Mouse (Mus musculus): ENCODE data around the gene Bhlhe23. TPM values are rescaled to one million over a fixed set of nuclear protein-coding genes. Genes with fewer than 3 reads are reported as not detected.

The Bhlhe23 gene
- polyA plus RNA-seq, 1 experiment from 2014 or later = 0.08 TPM

- no peaks in the 10 kb centered on the region for H3K36me3 ChIP-seq
- no peak overlapping the region for H3K27ac ChIP-seq
- no peak overlapping the region for H3K4me3 ChIP-seq (replicated peaks)
- no peaks in the 10 kb centered on the region for H3K9me3 ChIP-seq
- no peak overlapping the region for H3K4me2 ChIP-seq
- no peak overlapping the region for H3K9ac ChIP-seq
- H3K27me3 ChIP-seq (replicated peaks) = no peaks in the 10 kb centered on the region
- H3K4me1 ChIP-seq = no peaks in the 10 kb centered on the region
- no peak for ATAC-seq (ENCODE audit: insufficient read depth, low FRiP score, low read depth)
- WGBS = 80% methylated on average over 11 of the region's 11 CpGs
Observed at GRCm38 (mm10) chr2:180764986-180765385, 11.7 kb downstream of the Bhlhe23 start.

GRCm38 (mm10) chr2:180758513-180759263 lies 18.0 kb downstream of the Bhlhe23 start:
- H3K9ac ChIP-seq = no peak overlapping the region
- H3K4me1 ChIP-seq = no peaks in the 10 kb centered on the region
- H3K9me3 ChIP-seq = no peaks in the 10 kb centered on the region
- H3K36me3 ChIP-seq = no peaks in the 10 kb centered on the region
- H3K4me3 ChIP-seq (replicated peaks) = no peak overlapping the region
- ATAC-seq (ENCODE audit: insufficient read depth, low FRiP score, low read depth) = no peak
- 49% methylated on average over 15 of the region's 15 CpGs for WGBS
- H3K27ac ChIP-seq = no peak overlapping the region
- peaks cover 2% of the 10 kb centered on the region; the same call in 1 of the 2 replicates for H3K27me3 ChIP-seq (replicated peaks)
- H3K4me2 ChIP-seq = no peak overlapping the region

GRCm38 (mm10) chr2:180756786-180757185 lies 19.9 kb downstream of the Bhlhe23 start:
- Histone ChIP-seq H3K9ac (no peak overlapping the region), H3K9me3 (no peaks in the 10 kb centered on the region), H3K4me2 (no peak overlapping the region), H3K4me1 (no peaks in the 10 kb centered on the region), H3K27me3 (replicated peaks) (peaks cover 2% of the 10 kb centered on the region; the same call in 1 of the 2 replicates), H3K4me3 (replicated peaks) (no peak overlapping the region), H3K27ac (no peak overlapping the region), H3K36me3 (no peaks in the 10 kb centered on the region)
- ATAC-seq (ENCODE audit: insufficient read depth, low FRiP score, low read depth) = no peak
- WGBS = 34% methylated on average over 2 of the region's 2 CpGs

GRCm38 (mm10) chr2:180755896-180756295 lies 20.8 kb downstream of the Bhlhe23 start:
- no peak overlapping the region for H3K4me2 ChIP-seq
- 3% methylated on average over 8 of the region's 8 CpGs for WGBS
- no peaks in the 10 kb centered on the region for H3K4me1 ChIP-seq
- H3K27me3 ChIP-seq (replicated peaks) = peaks cover 2% of the 10 kb centered on the region; the same call in 1 of the 2 replicates
- no peaks in the 10 kb centered on the region for H3K36me3 ChIP-seq
- ATAC-seq (ENCODE audit: insufficient read depth, low FRiP score, low read depth) = no peak
- H3K4me3 ChIP-seq (replicated peaks) = no peak overlapping the region
- H3K9me3 ChIP-seq = no peaks in the 10 kb centered on the region
- H3K27ac ChIP-seq = no peak overlapping the region
- H3K9ac ChIP-seq = no peak overlapping the region

- H3K27ac ChIP-seq = no peak overlapping the region
- no peak for ATAC-seq (ENCODE audit: insufficient read depth, low FRiP score, low read depth)
- WGBS = 79% methylated on average over 5 of the region's 5 CpGs
- no peak overlapping the region for H3K4me2 ChIP-seq
- H3K9me3 ChIP-seq = no peaks in the 10 kb centered on the region
- no peaks in the 10 kb centered on the region for H3K4me1 ChIP-seq
- H3K9ac ChIP-seq = no peak overlapping the region
- peaks cover 2% of the 10 kb centered on the region; the same call in 1 of the 2 replicates for H3K27me3 ChIP-seq (replicated peaks)
- H3K4me3 ChIP-seq (replicated peaks) = no peak overlapping the region
- H3K36me3 ChIP-seq = no peaks in the 10 kb centered on the region
Observed at GRCm38 (mm10) chr2:180754976-180755688, 21.6 kb downstream of the Bhlhe23 start.

- H3K9ac ChIP-seq = no peak overlapping the region
- no peak overlapping the region for H3K4me2 ChIP-seq
- no peak for ATAC-seq (ENCODE audit: insufficient read depth, low FRiP score, low read depth)
- H3K27ac ChIP-seq = no peak overlapping the region
- H3K9me3 ChIP-seq = no peaks in the 10 kb centered on the region
- WGBS = 45% methylated on average over 5 of the region's 5 CpGs
- H3K4me3 ChIP-seq (replicated peaks) = no peak overlapping the region
- H3K36me3 ChIP-seq = no peaks in the 10 kb centered on the region
- H3K4me1 ChIP-seq = no peaks in the 10 kb centered on the region
- H3K27me3 ChIP-seq (replicated peaks) = no peaks in the 10 kb centered on the region
Observed at GRCm38 (mm10) chr2:180748904-180749303, 27.8 kb downstream of the Bhlhe23 start.

GRCm38 (mm10) chr2:180746569-180747192 lies 30.0 kb downstream of the Bhlhe23 start:
- Histone ChIP-seq H3K36me3 (no peaks in the 10 kb centered on the region), H3K27ac (no peak overlapping the region), H3K4me2 (no peak overlapping the region), H3K4me3 (replicated peaks) (no peak overlapping the region), H3K9ac (no peak overlapping the region), H3K4me1 (no peaks in the 10 kb centered on the region), H3K9me3 (no peaks in the 10 kb centered on the region), H3K27me3 (replicated peaks) (no peaks in the 10 kb centered on the region)
- no peak for ATAC-seq (ENCODE audit: insufficient read depth, low FRiP score, low read depth)
- 47% methylated on average over 5 of the region's 5 CpGs for WGBS

GRCm38 (mm10) chr2:180745248-180745927 lies 31.3 kb downstream of the Bhlhe23 start:
- H3K4me2 ChIP-seq = no peak overlapping the region
- WGBS = 34% methylated on average over 17 of the region's 17 CpGs
- H3K36me3 ChIP-seq = no peaks in the 10 kb centered on the region
- H3K4me3 ChIP-seq (replicated peaks) = no peak overlapping the region
- H3K4me1 ChIP-seq = no peaks in the 10 kb centered on the region
- H3K27me3 ChIP-seq (replicated peaks) = no peaks in the 10 kb centered on the region
- H3K9me3 ChIP-seq = no peaks in the 10 kb centered on the region
- ATAC-seq (ENCODE audit: insufficient read depth, low FRiP score, low read depth) = peak; percentile 63; the same call in 1 of the 2 replicates
- H3K9ac ChIP-seq = no peak overlapping the region
- no peak overlapping the region for H3K27ac ChIP-seq

GRCm38 (mm10) chr2:180743321-180743720 lies 33.4 kb downstream of the Bhlhe23 start:
- Histone ChIP-seq H3K4me3 (replicated peaks) (no peak overlapping the region), H3K4me2 (no peak overlapping the region), H3K4me1 (no peaks in the 10 kb centered on the region), H3K27ac (no peak overlapping the region), H3K9me3 (no peaks in the 10 kb centered on the region), H3K36me3 (no peaks in the 10 kb centered on the region), H3K27me3 (replicated peaks) (0 out of 2 replicates have a peak, but pooled peaks cover 4% of the 10 kb centered on the region), H3K9ac (no peak overlapping the region)
- no peak for ATAC-seq (ENCODE audit: insufficient read depth, low FRiP score, low read depth)
- WGBS = 79% methylated on average over 2 of the region's 2 CpGs

- no peak for ATAC-seq (ENCODE audit: insufficient read depth, low FRiP score, low read depth)
- Histone ChIP-seq H3K9me3 (no peaks in the 10 kb centered on the region), H3K4me3 (replicated peaks) (no peak overlapping the region), H3K4me2 (no peak overlapping the region), H3K27ac (no peak overlapping the region), H3K36me3 (no peaks in the 10 kb centered on the region), H3K27me3 (replicated peaks) (0 out of 2 replicates have a peak, but pooled peaks cover 4% of the 10 kb centered on the region), H3K4me1 (no peaks in the 10 kb centered on the region), H3K9ac (no peak overlapping the region)
- WGBS = 86% methylated on average over 6 of the region's 6 CpGs
Observed at GRCm38 (mm10) chr2:180742820-180743219, 33.9 kb downstream of the Bhlhe23 start.

GRCm38 (mm10) chr2:180741421-180741820 lies 35.3 kb downstream of the Bhlhe23 start:
- Histone ChIP-seq H3K36me3 (no peaks in the 10 kb centered on the region), H3K4me3 (replicated peaks) (no peak overlapping the region), H3K9ac (no peak overlapping the region), H3K9me3 (no peaks in the 10 kb centered on the region), H3K4me1 (no peaks in the 10 kb centered on the region), H3K4me2 (no peak overlapping the region), H3K27ac (no peak overlapping the region), H3K27me3 (replicated peaks) (0 out of 2 replicates have a peak, but pooled peaks cover 4% of the 10 kb centered on the region)
- ATAC-seq (ENCODE audit: insufficient read depth, low FRiP score, low read depth) = no peak
- 64% methylated on average over 7 of the region's 7 CpGs for WGBS

Data from stomach, embryonic 15.5 days (tissue).